Mouse (Mus musculus) heart, adult 2 months (tissue): ENCODE data around the gene Trp53i11.

Source experiments
- CTCF ChIP-seq: fragments of 200-600 bp; IDR thresholded peaks from 2 replicates; pipeline ENCODE4 v1.8.1; 2022; ENCODE audit warnings: antibody characterized with exemption, mild to moderate bottlenecking, moderate library complexity
- POLR2A ChIP-seq: fragments of 200-500 bp; IDR thresholded peaks from 2 replicates; pipeline ENCODE4 v1.6.1; 2011; ENCODE audit warnings: mild to moderate bottlenecking, low read depth, low read length, control low read depth; ENCODE audit not compliant: insufficient read depth

DNA sequence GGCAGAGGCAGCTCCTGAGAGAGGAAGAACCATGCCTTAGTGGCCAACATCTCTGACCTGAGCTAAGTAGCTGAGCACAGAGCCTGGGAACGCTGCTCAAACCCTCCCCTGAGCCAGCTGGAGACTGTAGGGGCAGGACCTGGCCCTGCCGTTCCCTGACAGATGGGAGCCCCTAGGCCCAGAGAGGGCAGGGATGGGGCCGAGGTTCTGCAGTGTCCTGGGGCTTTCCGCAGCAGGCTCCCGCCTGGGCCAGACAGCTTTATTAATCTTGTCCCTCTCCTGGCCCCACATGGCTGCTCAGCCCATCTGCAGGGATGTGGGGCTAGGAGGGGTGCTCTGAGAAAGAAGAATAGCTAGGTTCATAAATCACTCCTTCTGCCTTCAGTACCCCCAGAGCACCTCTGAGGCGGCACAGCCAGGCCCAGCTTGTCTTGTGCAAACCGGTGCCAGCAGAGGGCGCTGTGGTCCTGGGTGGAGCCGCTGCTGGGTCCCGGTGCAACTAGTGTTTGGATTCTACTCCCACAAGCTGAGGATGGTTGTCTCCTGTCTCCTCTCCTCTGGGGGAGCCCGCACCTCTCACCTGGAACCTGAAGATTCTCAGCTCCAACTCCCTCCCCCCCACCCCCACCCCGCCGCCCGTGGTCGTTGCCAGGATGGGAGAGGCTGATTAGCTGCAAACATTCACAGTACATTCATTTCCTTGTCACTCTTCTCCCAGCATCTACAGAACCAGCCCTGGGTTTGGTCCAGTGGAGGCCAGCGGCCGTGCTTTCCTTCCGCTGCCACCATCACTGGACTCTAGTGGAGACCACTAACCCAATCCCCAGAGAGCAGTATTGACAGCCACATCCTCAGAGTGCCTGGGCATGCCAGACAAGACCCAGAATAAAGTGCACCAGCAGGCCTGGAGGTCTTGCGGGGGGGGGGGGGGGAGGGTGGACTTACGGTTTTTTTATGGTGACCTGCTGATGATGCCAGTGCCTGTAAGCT, 39.6 kb downstream of the Trp53i11 start:
- TF ChIP-seq POLR2A = no peak
- TF ChIP-seq CTCF = peak; percentile 89
